Comparison of ENCODE assay signal across 17 mouse cellular contexts in genomic region chr12:25172450-25172849, GRCm38 (mm10).
"Had no signal": no experiment of that assay in that cellular context is flagged by ENCODE, and none has a peak within 500 bp of the region (broad histone marks: within the 10 kb centered on the region; RNA-seq: fewer than 3 reads in every experiment).

No protein-coding gene starts in this region.

- H3K36me3 ChIP-seq: neural tube, embryonic 12.5 days; neural tube, embryonic 13.5 days; neural tube, embryonic 15.5 days; stomach, embryonic 15.5 days had no signal

- H3K9me3 ChIP-seq: neural tube, embryonic 12.5 days; neural tube, embryonic 13.5 days; neural tube, embryonic 15.5 days; stomach, embryonic 15.5 days had no signal

- DNase-seq: retina, postnatal 1 day; right cerebral cortex, adult 18-20 months; right cerebral cortex, postnatal 14 days; right cerebral cortex, postnatal 25 days; right cerebral cortex, postnatal 4 days; spleen, adult 18-20 months; thymus, adult 18-20 months; thymus, adult 2 months; thymus, postnatal 14 days; thymus, postnatal 25 days; thymus, postnatal 36 days; thymus, postnatal 4 days had no signal

- H3K27me3 ChIP-seq: neural tube, embryonic 12.5 days; neural tube, embryonic 13.5 days; neural tube, embryonic 15.5 days; stomach, embryonic 15.5 days had no signal

- H3K4me2 ChIP-seq: neural tube, embryonic 12.5 days; neural tube, embryonic 13.5 days; neural tube, embryonic 15.5 days; stomach, embryonic 15.5 days had no signal

- H3K4me1 ChIP-seq: neural tube, embryonic 12.5 days; neural tube, embryonic 13.5 days; neural tube, embryonic 15.5 days; stomach, embryonic 15.5 days had no signal

- H3K27ac ChIP-seq: neural tube, embryonic 12.5 days; neural tube, embryonic 13.5 days; neural tube, embryonic 15.5 days; stomach, embryonic 15.5 days; stomach, postnatal 0 days had no signal

- H3K9ac ChIP-seq: neural tube, embryonic 12.5 days; neural tube, embryonic 13.5 days; neural tube, embryonic 15.5 days; stomach, embryonic 15.5 days had no signal

- H3K4me3 ChIP-seq: neural tube, embryonic 12.5 days; neural tube, embryonic 13.5 days; neural tube, embryonic 15.5 days; stomach, embryonic 15.5 days had no signal
